ENCODE assay signal across 8 mouse cellular contexts in the genomic region with DNA sequence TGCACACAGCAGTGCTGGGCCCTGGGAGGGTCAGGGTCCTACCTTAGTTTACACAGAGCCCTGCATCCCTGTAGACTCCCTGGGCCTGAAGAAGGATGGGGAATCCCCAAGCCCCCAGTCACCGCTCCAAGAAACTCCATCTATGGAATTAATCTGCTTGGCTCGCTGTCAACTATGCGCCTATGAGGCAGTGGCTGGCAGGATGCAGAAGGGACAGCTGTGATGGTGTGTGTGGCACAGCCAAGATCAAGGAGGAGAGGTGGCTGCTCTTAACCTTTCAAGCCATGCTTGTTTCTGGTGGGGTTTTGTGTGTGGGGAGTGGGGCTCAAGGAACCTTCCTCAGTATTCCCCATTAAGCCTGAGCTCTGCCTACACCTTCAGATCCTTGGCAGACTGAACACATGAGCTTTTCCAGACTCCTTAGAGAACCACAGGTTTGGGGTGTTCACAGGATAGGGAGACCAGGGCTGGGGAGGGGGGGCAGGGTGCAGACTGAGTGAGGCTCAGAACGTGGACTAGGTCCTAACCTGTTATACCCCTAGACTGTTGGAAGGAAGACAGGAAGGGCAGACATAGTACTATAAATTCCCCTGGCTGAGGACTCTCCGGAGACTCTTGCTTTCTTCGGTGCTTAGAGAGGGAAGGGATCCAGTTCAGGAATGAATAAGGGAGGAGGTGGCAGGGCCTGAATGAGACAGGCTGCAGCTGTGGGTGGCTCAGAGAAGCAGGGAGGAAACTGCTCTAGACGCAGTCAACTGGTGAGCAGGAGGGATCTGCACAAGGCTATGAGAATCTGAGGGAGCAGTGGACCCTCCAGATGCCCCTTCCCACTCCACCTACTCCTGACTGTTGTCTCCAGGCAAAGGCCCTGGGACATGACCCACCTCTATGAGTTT. TPM values are rescaled to one million over a fixed set of nuclear protein-coding genes. Genes with fewer than 3 reads are reported as not detected.
DNase-seq lines count a peak whose midpoint lies in the region; ATAC-seq and TF ChIP-seq lines count a peak whose summit lies in the region.

No protein-coding gene starts in this region.

- no peak overlapping the region for H3K4me3 ChIP-seq in C2C12 (ENCODE audit: insufficient read depth, poor library complexity, severe bottlenecking)

- no peak overlapping the region for H3ac ChIP-seq in C2C12 (ENCODE audit: control insufficient read depth, insufficient read length, low read depth)

- no peak for TF ChIP-seq CTCF in C2C12 (IDR thresholded peaks at IDR 0.05; ENCODE audit: control insufficient read depth, insufficient read depth, insufficient read length)

- intact Hi-C loops in heart, postnatal 25 days (cut with DNase I) = loop anchor here (5.0 kb wide), 1 partner anchor 43 kb away; no protein-coding TSS in a partner anchor
- intact Hi-C loops in left cerebral cortex, postnatal 14 days (cut with DNase I) = no loop called here

- no peaks in the 10 kb centered on the region for H3K27me3 ChIP-seq in C2C12 (ENCODE audit: control insufficient read depth, insufficient read depth, insufficient read length)

- peak; percentile 94 for DNase-seq in heart, adult 11 months
- no peak for DNase-seq in heart, postnatal 25 days (ENCODE audit: low spot score)
- DNase-seq in gastrocnemius, postnatal 10 days = peak; percentile 61
- peak; percentile 32 to 46 for DNase-seq in left cerebral cortex, postnatal 14 days (ENCODE audit: low spot score in 2 of 2)
- no peak for DNase-seq in ovary, postnatal 36 days (ENCODE audit: low spot score)
- no peak for DNase-seq in urinary bladder, postnatal 4 days (ENCODE audit: low spot score in 2 of 2)

- no peak for ATAC-seq in cerebellum, adult (ENCODE audit: insufficient number of reproducible peaks, low FRiP score, low TSS enrichment)

- H3K36me3 ChIP-seq in C2C12 (ENCODE audit: control insufficient read depth, insufficient read depth) = no peaks in the 10 kb centered on the region

- no peaks in the 10 kb centered on the region for H3K79me2 ChIP-seq in C2C12 (ENCODE audit: control insufficient read depth, insufficient read depth)

- no peaks in the 10 kb centered on the region for H3K79me3 ChIP-seq in C2C12 (ENCODE audit: low read depth)

TF ChIP-seq in C2C12, 6 proteins besides CTCF, POLR2A, EP300 and RAD21:
- TF ChIP-seq MAX (IDR thresholded peaks at IDR 0.05) (no peak), MYOD1 (IDR thresholded peaks at IDR 0.05; ENCODE audit: control insufficient read depth, insufficient read length, low read depth) (peak; percentile 48), USF1 (IDR thresholded peaks at IDR 0.05; ENCODE audit: low read depth) (no peak)
TF ChIP-seq in C2C12: peak in this region for 1.

RNA-seq across cellular contexts. Expression of gene Col27a1, which starts 20.0 kb away (rescaled TPM):
- 1 to 10 TPM; 1.3 to 1.7 TPM for total RNA-seq in heart, postnatal 25 days (2021)
- polyA plus RNA-seq in C2C12 (2012; fragmentation: generic; extraction: Trizol) = 0.08 TPM
- 1 to 10 TPM; 3.8 to 6.6 TPM for total RNA-seq in gastrocnemius, postnatal 10 days (2021)
- total RNA-seq in left cerebral cortex, postnatal 14 days (2021) = 1 to 10 TPM; 3.1 to 3.4 TPM

Comparison
In these comparisons a context has a peak if more than half of its experiments do, and no peak if none do; other contexts are left out.
1. DNase-seq: peak in heart, adult 11 months (single experiment), gastrocnemius, postnatal 10 days (single experiment) and left cerebral cortex, postnatal 14 days (2 of 2); none in heart, postnatal 25 days (single experiment), ovary, postnatal 36 days (single experiment) and urinary bladder, postnatal 4 days (0 of 2).